Mouse (Mus musculus) ES-Bruce4 (cell line): ENCODE data around the gene Tdrd9.

Experiments used
- CTCF ChIP-seq: IDR thresholded peaks from one replicate; pipeline ENCODE4 v1.8.1; 2011; ENCODE audit warnings: low read depth, low read length
- EP300 ChIP-seq: IDR thresholded peaks from 2 replicates; pipeline ENCODE4 v1.6.1; 2011; ENCODE audit warnings: low read depth, low read length; ENCODE audit not compliant: insufficient read depth
- POLR2A ChIP-seq: IDR thresholded peaks from one replicate; pipeline ENCODE4 v1.8.1; 2011; ENCODE audit warnings: low read length; ENCODE audit not compliant: insufficient read depth

- TF ChIP-seq CTCF (no peak), POLR2A (no peak), EP300 (no peak)
Measured at GRCm38 (mm10) chr12:111970085-111970484, 1.3 kb upstream of the Tdrd9 start.
